In the genomic region with DNA sequence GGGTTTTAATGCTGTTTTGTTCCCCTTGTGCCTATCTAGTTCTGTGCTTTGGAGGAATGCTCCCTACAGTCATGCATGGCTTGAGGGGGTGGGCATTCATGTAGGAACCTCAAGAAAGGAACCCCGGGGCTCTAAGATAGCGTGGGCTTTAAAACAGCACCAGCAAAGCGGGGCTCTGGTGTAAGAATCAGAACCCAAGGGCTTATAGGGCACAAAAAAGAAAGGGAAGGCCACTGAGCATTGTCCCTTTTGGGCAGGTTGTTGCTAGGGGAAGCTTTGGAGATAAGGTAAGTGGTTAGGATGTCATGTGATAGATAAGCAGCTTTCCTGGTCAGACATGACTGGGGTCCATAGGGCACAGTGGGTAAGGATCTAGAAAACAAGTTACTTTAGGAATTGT, we compare ENCODE assay signal across 21 mouse cellular contexts. TPM values are rescaled to one million over a fixed set of nuclear protein-coding genes. Genes with fewer than 3 reads are reported as not detected.
A peak's percentile ranks its signal among the peaks of the same experiment; 100 is the strongest.
DNase-seq lines count a peak whose midpoint lies in the region; ATAC-seq and TF ChIP-seq lines count a peak whose summit lies in the region.
"Had no signal": no experiment of that assay in that cellular context is flagged by ENCODE, and none has a peak within 500 bp of the region (broad histone marks: within the 10 kb centered on the region; RNA-seq: fewer than 3 reads in every experiment).

No protein-coding gene starts in this region.

- H3ac ChIP-seq in myocyte (ENCODE audit: control insufficient read depth, insufficient read length): no peak overlapping the region

- no peaks in the 10 kb centered on the region for H3K27me3 ChIP-seq in hindbrain, embryonic 11.5 days (ENCODE audit: control insufficient read depth, insufficient read depth, low read length)
- H3K27me3 ChIP-seq in hindbrain, embryonic 12.5 days: no peaks in the 10 kb centered on the region
- H3K27me3 ChIP-seq in liver, embryonic 11.5 days (replicated peaks; ENCODE audit: control insufficient read depth, insufficient read depth, low read length): no peaks in the 10 kb centered on the region
- no peaks in the 10 kb centered on the region for H3K27me3 ChIP-seq in myocyte (ENCODE audit: control insufficient read depth, insufficient read depth, insufficient read length)
- H3K27me3 ChIP-seq: embryonic facial prominence, embryonic 12.5 days; forebrain, embryonic 13.5 days; forebrain, embryonic 15.5 days; Patski had no signal

- no peak overlapping the region for H3K4me2 ChIP-seq in hindbrain, embryonic 11.5 days (replicated peaks; ENCODE audit: low read depth, low read length)
- H3K4me2 ChIP-seq in hindbrain, embryonic 12.5 days (replicated peaks): no peak overlapping the region
- no peak overlapping the region for H3K4me2 ChIP-seq in liver, embryonic 11.5 days
- peak overlapping the region; percentile 95 for H3K4me2 ChIP-seq in myocyte (ENCODE audit: low read depth)
- H3K4me2 ChIP-seq: forebrain, embryonic 13.5 days; forebrain, embryonic 15.5 days had no signal

- no peaks in the 10 kb centered on the region for H3K9me3 ChIP-seq in hindbrain, embryonic 11.5 days (ENCODE audit: control insufficient read depth, low read length)
- H3K9me3 ChIP-seq in hindbrain, embryonic 12.5 days (replicated peaks): no peaks in the 10 kb centered on the region
- no peaks in the 10 kb centered on the region for H3K9me3 ChIP-seq in liver, embryonic 11.5 days (ENCODE audit: control insufficient read depth, low read length)
- H3K9me3 ChIP-seq: embryonic facial prominence, embryonic 10.5 days; embryonic facial prominence, embryonic 12.5 days; forebrain, embryonic 13.5 days; forebrain, embryonic 15.5 days had no signal

- ATAC-seq in hindbrain, embryonic 11.5 days (ENCODE audit: low FRiP score): no peak
- ATAC-seq in hindbrain, embryonic 12.5 days (ENCODE audit: low FRiP score): no peak
- ATAC-seq in liver, embryonic 11.5 days (replicated peaks; ENCODE audit: low FRiP score): no peak
- ATAC-seq: activated CD4-positive, CD25-positive, alpha-beta regulatory T cell, adult 4 months; forebrain, embryonic 13.5 days; forebrain, embryonic 15.5 days; Patski had no signal

- peaks cover 72% of the 10 kb centered on the region for H3K79me2 ChIP-seq in myocyte (ENCODE audit: control insufficient read depth, insufficient read depth)

- H3K36me3 ChIP-seq in hindbrain, embryonic 11.5 days (ENCODE audit: control insufficient read depth, insufficient read depth, low read length): no peaks in the 10 kb centered on the region
- peaks cover 11% of the 10 kb centered on the region for H3K36me3 ChIP-seq in hindbrain, embryonic 12.5 days
- peaks cover 5% of the 10 kb centered on the region; the same call in 1 of the 2 replicates for H3K36me3 ChIP-seq in liver, embryonic 11.5 days (ENCODE audit: control insufficient read depth, insufficient read depth, low read length)
- peaks cover 17% of the 10 kb centered on the region for H3K36me3 ChIP-seq in myocyte (ENCODE audit: control insufficient read depth, insufficient read depth)

- 0 out of 2 replicates have a peak overlapping the region, but pooled peaks have one; percentile 11 for H3K9ac ChIP-seq in hindbrain, embryonic 11.5 days (ENCODE audit: low read depth, low read length)
- H3K9ac ChIP-seq in hindbrain, embryonic 12.5 days: no peak overlapping the region
- peak overlapping the region; percentile 27; the same call in 1 of the 2 replicates for H3K9ac ChIP-seq in liver, embryonic 11.5 days (ENCODE audit: low read depth, low read length)
- H3K9ac ChIP-seq: embryonic facial prominence, embryonic 12.5 days; forebrain, embryonic 13.5 days; forebrain, embryonic 15.5 days had no signal

- WGBS in hindbrain, embryonic 11.5 days: 96% methylated on average over 3 of the region's 3 CpGs
- 97% methylated on average over 3 of the region's 3 CpGs for WGBS in hindbrain, embryonic 12.5 days
- WGBS in liver, embryonic 11.5 days: 80% methylated on average over 3 of the region's 3 CpGs

- H3K4me1 ChIP-seq in hindbrain, embryonic 11.5 days (replicated peaks; ENCODE audit: control insufficient read depth, insufficient read depth, low read length): no peaks in the 10 kb centered on the region
- H3K4me1 ChIP-seq in hindbrain, embryonic 12.5 days: peaks cover 20% of the 10 kb centered on the region
- peaks cover 11% of the 10 kb centered on the region for H3K4me1 ChIP-seq in liver, embryonic 11.5 days (replicated peaks; ENCODE audit: control insufficient read depth, insufficient read depth, low read length)

- H3K4me3 ChIP-seq in hindbrain, embryonic 11.5 days (ENCODE audit: low read depth, low read length): no peak overlapping the region
- no peak overlapping the region for H3K4me3 ChIP-seq in hindbrain, embryonic 12.5 days
- no peak overlapping the region for H3K4me3 ChIP-seq in liver, embryonic 11.5 days (ENCODE audit: low read depth, low read length)
- peak overlapping the region; percentile 98 for H3K4me3 ChIP-seq in myocyte
- H3K4me3 ChIP-seq: embryonic facial prominence, embryonic 12.5 days; forebrain, embryonic 13.5 days; forebrain, embryonic 15.5 days had no signal

- no peak overlapping the region for H3K27ac ChIP-seq in hindbrain, embryonic 11.5 days (ENCODE audit: low read depth, low read length)
- H3K27ac ChIP-seq in hindbrain, embryonic 12.5 days: no peak overlapping the region
- H3K27ac ChIP-seq in liver, embryonic 11.5 days (ENCODE audit: low read depth, low read length): no peak overlapping the region
- H3K27ac ChIP-seq: embryonic facial prominence, embryonic 10.5 days; embryonic facial prominence, embryonic 12.5 days; forebrain, embryonic 13.5 days; forebrain, embryonic 15.5 days had no signal

- TF ChIP-seq POLR2A in myocyte (IDR thresholded peaks at IDR 0.05; ENCODE audit: insufficient read length, low read depth): no peak

- no peak for DNase-seq in hindbrain, embryonic 11.5 days (ENCODE audit: low spot score)
- DNase-seq in liver, embryonic 11.5 days (ENCODE audit: low spot score): no peak
- DNase-seq in liver: no peak
- DNase-seq in kidney, adult 8-10 months: no peak
- DNase-seq in left cerebral cortex, adult 8-10 months (ENCODE audit: low spot score in 2 of 2): no peak
- DNase-seq: adrenal gland, adult 8-10 months; adrenal gland, postnatal 14 days; adrenal gland, postnatal 36 days; cerebellum, adult 11-12 months; cerebellum, adult 2 months; cerebellum, adult 9-10 months; cerebellum, postnatal 10 days; cerebellum, postnatal 25 days had no signal

TF ChIP-seq in myocyte, 11 proteins besides CTCF, POLR2A, EP300 and RAD21:
- TF ChIP-seq E2F4 (IDR thresholded peaks at IDR 0.05; ENCODE audit: insufficient read depth) (no peak), MAX (IDR thresholded peaks at IDR 0.05; ENCODE audit: low read depth) (no peak), USF1 (IDR thresholded peaks at IDR 0.05; ENCODE audit: low read depth) (no peak), CEBPB (IDR thresholded peaks at IDR 0.05; ENCODE audit: insufficient read depth, poor library complexity, severe bottlenecking) (no peak), TCF3 (IDR thresholded peaks at IDR 0.05; ENCODE audit: insufficient read length, low read depth) (no peak), SRF (IDR thresholded peaks at IDR 0.05; ENCODE audit: control insufficient read depth, insufficient read length, low read depth) (no peak), REST (IDR thresholded peaks at IDR 0.05; ENCODE audit: insufficient read depth, insufficient read length) (no peak), POLR2AphosphoS2 (IDR thresholded peaks at IDR 0.05; ENCODE audit: insufficient read length, low read depth) (no peak), MYOD1 (IDR thresholded peaks at IDR 0.05; ENCODE audit: control insufficient read depth in 1 of 3, insufficient read length in 2 of 3, low read depth in 2 of 3) (no peak), MYOG (IDR thresholded peaks at IDR 0.05; ENCODE audit: control insufficient read depth in 1 of 3, insufficient read depth in 1 of 3, insufficient read length in 2 of 3, low read depth in 2 of 3) (no peak), TCF12 (IDR thresholded peaks at IDR 0.05; ENCODE audit: insufficient read depth, poor library complexity, severe bottlenecking) (no peak)

RNA-seq across cellular contexts. Expression of gene Slc38a6, which starts 2.0 kb away (rescaled TPM):
- polyA plus RNA-seq in hindbrain, embryonic 11.5 days (2014; fragmentation: Nextera tagmentation; extraction: Ambion mirVana): 9.4 and 16.8 TPM in 2 replicates
- 12.1 and 12.6 TPM in 2 replicates for polyA plus RNA-seq in hindbrain, embryonic 12.5 days (2016; fragmentation: Nextera tagmentation; extraction: Ambion mirVana)
- 5.5 and 6.4 TPM in 2 replicates for polyA plus RNA-seq in liver, embryonic 11.5 days (2014; fragmentation: Nextera tagmentation; extraction: Ambion mirVana)
- 7.8 TPM for polyA plus RNA-seq in myocyte (2012; fragmentation: generic; extraction: Trizol)
- total RNA-seq in left cerebral cortex, adult 8-10 months (2022): 10 to 100 TPM; 15.8 to 17.1 (median 16.6) TPM

RNA-seq across cellular contexts. Expression of gene Trmt5, which starts 2.1 kb away (rescaled TPM):
- 19.2 and 22.3 TPM in 2 replicates for polyA plus RNA-seq in hindbrain, embryonic 11.5 days (2014; fragmentation: Nextera tagmentation; extraction: Ambion mirVana)
- polyA plus RNA-seq in hindbrain, embryonic 12.5 days (2016; fragmentation: Nextera tagmentation; extraction: Ambion mirVana): 18.7 and 19.9 TPM in 2 replicates
- 21.6 and 23.8 TPM in 2 replicates for polyA plus RNA-seq in liver, embryonic 11.5 days (2014; fragmentation: Nextera tagmentation; extraction: Ambion mirVana)
- polyA plus RNA-seq in myocyte (2012; fragmentation: generic; extraction: Trizol): 8.0 TPM
- total RNA-seq in left cerebral cortex, adult 8-10 months (2022): 10 to 100 TPM; 11.2 to 16.5 (median 13.6) TPM
